Mouse (Mus musculus) cerebellum, adult 18-20 months (tissue): ENCODE measurements at regions not wholly inside any gene's neighbourhood (a gene's known extent, or its start where the extent isn't known, plus 50 kb on each side); places are given as distances from the start of the nearest gene placed in this dataset.

Experiments used
- DNase-seq, 2 experiments: peaks; one replicate each; pipeline ENCODE4 v3.0.0; 2021

- no peak for DNase-seq
Observed at GRCm38 (mm10) chr8:77774551-77775335, 50.5 kb upstream of the Ednra start.

GRCm38 (mm10) chr8:77775526-77775925 lies 51.3 kb upstream of the Ednra start:
- no peak for DNase-seq

- no peak for DNase-seq
Observed at GRCm38 (mm10) chr8:77777597-77777996, 53.3 kb upstream of the Ednra start.

- no peak for DNase-seq
Observed at GRCm38 (mm10) chr8:77785676-77786255, 61.5 kb upstream of the Ednra start.

- DNase-seq: no peak
Observed at GRCm38 (mm10) chr8:77794911-77795310, 70.6 kb upstream of the Ednra start.

GRCm38 (mm10) chr8:77803147-77803903 lies 79.1 kb upstream of the Ednra start:
- DNase-seq: no peak

- no peak for DNase-seq
Observed at GRCm38 (mm10) chr8:77804536-77804935, 80.3 kb upstream of the Ednra start.

- DNase-seq: no peak
Observed at GRCm38 (mm10) chr8:77804956-77805355, 80.7 kb upstream of the Ednra start.

GRCm38 (mm10) chr8:77805657-77806056 lies 81.4 kb upstream of the Ednra start:
- DNase-seq: no peak

GRCm38 (mm10) chr8:77814796-77815647 lies 90.8 kb upstream of the Ednra start:
- no peak for DNase-seq

- no peak for DNase-seq
Observed at GRCm38 (mm10) chr8:77815648-77815971, 91.3 kb upstream of the Ednra start.

- DNase-seq: no peak
Observed at GRCm38 (mm10) chr8:77816217-77816616, 92.0 kb upstream of the Ednra start.

GRCm38 (mm10) chr8:77825786-77826185 lies 101.5 kb upstream of the Ednra start:
- DNase-seq: no peak

- no peak for DNase-seq
Observed at GRCm38 (mm10) chr8:77826255-77826654, 102.0 kb upstream of the Ednra start.

- no peak for DNase-seq
Observed at GRCm38 (mm10) chr8:77828079-77828478, 103.8 kb upstream of the Ednra start.

GRCm38 (mm10) chr8:77829126-77829748 lies 105.0 kb upstream of the Ednra start:
- no peak for DNase-seq

- DNase-seq: no peak
Observed at GRCm38 (mm10) chr8:77829764-77830163, 105.5 kb upstream of the Ednra start.

GRCm38 (mm10) chr8:77834283-77834682 lies 110.0 kb upstream of the Ednra start:
- no peak for DNase-seq

- no peak for DNase-seq
Observed at GRCm38 (mm10) chr8:77836902-77837489, 112.7 kb upstream of the Ednra start.

- no peak for DNase-seq
Observed at GRCm38 (mm10) chr8:77842392-77843139, 118.3 kb upstream of the Ednra start.

- DNase-seq: no peak
Observed at GRCm38 (mm10) chr8:77843229-77843628, 119.0 kb upstream of the Ednra start.
